Comparison of ENCODE assay signal across 29 mouse cellular contexts in the genomic region with DNA sequence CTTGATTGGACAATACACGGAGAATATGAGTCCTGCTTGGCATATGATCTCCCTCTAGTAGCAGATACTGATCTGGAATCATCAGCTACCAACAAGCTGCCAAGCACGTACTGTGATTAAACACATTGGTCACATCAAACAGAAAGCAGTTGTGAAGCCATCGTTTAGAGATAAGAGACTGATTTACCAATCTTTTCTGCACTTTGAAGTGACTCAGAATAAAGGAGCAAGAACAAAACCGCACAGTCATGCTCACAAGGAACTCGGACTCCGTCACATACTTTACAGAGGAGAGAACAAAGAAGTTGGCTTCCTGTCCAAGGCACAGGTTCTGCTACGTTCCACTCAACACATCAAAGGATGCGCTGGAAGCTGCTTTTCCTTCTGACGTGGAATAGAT.
DNase-seq lines count a peak whose midpoint lies in the region; ATAC-seq lines count a peak whose summit lies in the region.
"Had no signal": no experiment of that assay in that cellular context is flagged by ENCODE, and none has a peak within 500 bp of the region (broad histone marks: within the 10 kb centered on the region; RNA-seq: fewer than 3 reads in every experiment).

No protein-coding gene starts in this region.

- H3K9me3 ChIP-seq in liver, embryonic 12.5 days (replicated peaks), result no peaks in the 10 kb centered on the region
- H3K9me3 ChIP-seq: embryonic facial prominence, embryonic 13.5 days; forebrain, embryonic 12.5 days; hindbrain, embryonic 10.5 days; kidney, embryonic 15.5 days; liver, embryonic 15.5 days; neural tube, embryonic 15.5 days had no signal

- H3K27ac ChIP-seq in liver, embryonic 12.5 days, result no peak overlapping the region
- H3K27ac ChIP-seq: embryonic facial prominence, embryonic 13.5 days; forebrain, embryonic 12.5 days; hindbrain, embryonic 10.5 days; kidney, embryonic 15.5 days; liver, embryonic 15.5 days; neural tube, embryonic 15.5 days had no signal

- peak; percentile 12 for DNase-seq in adrenal gland, postnatal 14 days
- no peak for DNase-seq in adrenal gland, adult 18-20 months (ENCODE audit: low spot score in 2 of 2)
- peak; percentile 38 for DNase-seq in CD4-positive, CD25-positive, alpha-beta regulatory T cell, adult 2 months (ENCODE audit: low read depth, low spot score)
- peak; percentile 33 for DNase-seq in ZHBTc4 (ENCODE audit: low read depth, low spot score)
- DNase-seq in gastrocnemius, postnatal 10 days, result no peak
- DNase-seq: cerebellum, adult 18-20 months; cerebellum, postnatal 14 days; embryo, embryonic 11 days; gastrocnemius, postnatal 36 days; kidney, adult 11 months; kidney, postnatal 36 days; lung, postnatal 10 days; right cerebral cortex, adult 18-20 months; thymus, adult 18-20 months had no signal

- 30% methylated on average over 9 of the region's 9 CpGs for WGBS in liver, embryonic 12.5 days (ENCODE audit: insufficient replicate concordance)

- no peak overlapping the region for H3K4me2 ChIP-seq in liver, embryonic 12.5 days
- H3K4me2 ChIP-seq: embryonic facial prominence, embryonic 13.5 days; forebrain, embryonic 12.5 days; heart, embryonic 11.5 days; kidney, embryonic 15.5 days; liver, embryonic 15.5 days; neural tube, embryonic 15.5 days had no signal

- H3K36me3 ChIP-seq in liver, embryonic 12.5 days, result no peaks in the 10 kb centered on the region
- H3K36me3 ChIP-seq: embryonic facial prominence, embryonic 13.5 days; forebrain, embryonic 12.5 days; hindbrain, embryonic 10.5 days; kidney, embryonic 15.5 days; liver, embryonic 15.5 days; neural tube, embryonic 15.5 days had no signal

- ATAC-seq in megakaryocyte, adult 5-6 weeks (ENCODE audit: poor library complexity, severe bottlenecking), result peak; percentile 97
- ATAC-seq in liver, embryonic 12.5 days, result no peak
- ATAC-seq in cerebellum, adult (ENCODE audit: insufficient number of reproducible peaks, low FRiP score, low TSS enrichment), result no peak
- ATAC-seq: activated CD4-positive, CD25-positive, alpha-beta regulatory T cell, adult 4 months; hindbrain, embryonic 16.5 days; midbrain, embryonic 16.5 days; Patski had no signal

- no peaks in the 10 kb centered on the region for H3K27me3 ChIP-seq in liver, embryonic 12.5 days (replicated peaks)
- H3K27me3 ChIP-seq: embryonic facial prominence, embryonic 13.5 days; kidney, embryonic 15.5 days; liver, embryonic 15.5 days; neural tube, embryonic 15.5 days; Patski had no signal

- H3K4me1 ChIP-seq in liver, embryonic 12.5 days, result no peaks in the 10 kb centered on the region
- H3K4me1 ChIP-seq: embryonic facial prominence, embryonic 13.5 days; hindbrain, embryonic 10.5 days; kidney, embryonic 15.5 days; liver, embryonic 15.5 days; neural tube, embryonic 15.5 days had no signal

- no peak overlapping the region for H3K9ac ChIP-seq in liver, embryonic 12.5 days
- H3K9ac ChIP-seq: embryonic facial prominence, embryonic 13.5 days; forebrain, embryonic 12.5 days; kidney, embryonic 15.5 days; liver, embryonic 15.5 days; neural tube, embryonic 15.5 days had no signal

- no peak overlapping the region for H3K4me3 ChIP-seq in liver, embryonic 12.5 days
- H3K4me3 ChIP-seq: embryonic facial prominence, embryonic 13.5 days; erythroblast, embryonic 14.5 days; forebrain, embryonic 12.5 days; hindbrain, embryonic 10.5 days; kidney, embryonic 15.5 days; liver, embryonic 15.5 days; neural tube, embryonic 15.5 days had no signal

Comparison
In these comparisons a context has a peak if more than half of its experiments do, and no peak if none do; other contexts are left out.
1. DNase-seq: peak in adrenal gland, postnatal 14 days (single experiment), CD4-positive, CD25-positive, alpha-beta regulatory T cell, adult 2 months (single experiment) and ZHBTc4 (single experiment); none in adrenal gland, adult 18-20 months (0 of 2) and gastrocnemius, postnatal 10 days (single experiment).